Mouse (Mus musculus): ENCODE data around the gene Jak3. TPM values are rescaled to one million over a fixed set of nuclear protein-coding genes. Genes with fewer than 3 reads are reported as not detected.
A peak's percentile ranks its signal among the peaks of the same experiment; 100 is the strongest.

Jak3 gene
- total RNA-seq, 2 experiments from 2014 or later: 3.9 to 5.8 TPM

DNA sequence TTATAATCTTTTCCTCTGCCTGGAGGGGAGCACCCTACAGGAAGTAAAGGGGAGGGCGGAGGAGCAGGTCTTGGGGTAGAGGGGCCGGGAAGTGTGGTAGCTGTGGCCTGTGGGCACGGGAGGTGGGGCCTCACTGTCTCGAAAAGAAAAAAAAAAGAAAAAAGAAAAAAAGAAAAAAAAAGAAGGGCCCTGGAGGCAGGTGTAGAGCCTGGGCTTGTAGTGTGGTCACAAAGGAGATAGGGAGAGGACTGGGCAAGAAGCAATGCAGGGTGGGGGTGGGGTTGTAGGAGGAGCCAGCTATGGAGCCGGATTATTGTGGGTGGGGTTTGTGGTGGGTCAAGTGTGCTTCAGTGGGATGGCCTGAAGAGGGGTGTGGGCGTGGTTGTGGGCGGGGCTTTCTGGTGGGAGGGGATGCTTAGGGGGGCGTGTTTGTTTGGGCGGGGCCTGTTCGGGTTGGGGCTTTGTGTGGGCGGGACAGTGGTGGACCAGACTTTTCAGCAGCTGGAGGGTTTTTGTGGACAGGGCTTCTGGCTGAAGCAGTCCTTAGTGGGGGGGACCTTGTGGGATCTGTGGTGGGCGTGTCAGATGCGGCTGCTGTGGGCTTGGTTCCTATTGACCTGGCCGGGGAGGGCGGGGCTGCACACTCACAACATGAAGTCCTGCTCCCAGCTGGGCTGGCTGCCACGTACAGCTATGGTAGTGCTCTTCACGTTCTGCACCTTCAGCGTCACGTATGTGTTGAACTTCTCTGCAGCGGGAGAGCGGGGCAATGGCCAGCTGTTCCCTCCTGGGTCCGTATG lies 10.6 kb upstream of the Jak3 start:
- DNase-seq: no peak

GRCm38 (mm10) chr8:71666855-71667254 lies 9.2 kb upstream of the Jak3 start:
- no peak for DNase-seq

GRCm38 (mm10) chr8:71667256-71667655 lies 8.8 kb upstream of the Jak3 start:
- DNase-seq: no peak

DNA sequence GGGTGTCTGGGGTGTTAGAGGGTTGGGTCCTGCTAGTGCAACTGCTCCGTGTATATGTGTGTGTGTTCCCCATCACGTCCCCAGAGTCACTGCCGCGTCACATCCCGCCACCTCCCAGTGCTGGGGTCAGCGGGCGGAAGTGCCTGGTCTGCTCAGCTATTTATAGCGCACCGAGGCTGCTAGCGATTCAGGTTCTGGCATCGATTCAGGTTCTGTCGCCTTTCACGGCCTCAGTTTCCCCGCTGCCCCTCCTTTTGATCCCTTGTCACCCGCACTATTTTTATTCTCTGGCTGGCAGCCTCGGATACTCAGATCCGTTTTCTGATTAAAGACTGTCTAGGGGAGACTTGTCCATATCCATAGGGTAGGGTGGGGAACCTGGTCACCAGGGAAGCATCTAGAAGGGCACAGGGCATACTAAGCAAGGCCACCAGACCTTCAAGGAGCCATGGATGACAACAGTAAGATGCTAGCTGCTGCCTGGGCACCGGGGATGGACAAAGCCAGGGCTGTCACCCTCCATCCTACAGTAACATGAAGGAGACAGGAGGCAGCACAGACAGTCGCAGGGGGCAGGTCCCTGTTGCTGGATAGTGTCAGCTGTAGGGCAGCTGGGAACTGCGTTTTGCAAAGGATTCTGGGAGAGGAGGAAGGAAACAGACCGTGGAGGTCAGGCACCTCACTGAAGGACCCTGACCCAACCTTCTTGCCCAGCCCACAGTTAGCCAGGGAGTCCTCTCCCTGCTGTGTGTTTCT lies 7.7 kb upstream of the Jak3 start:
- no peak for DNase-seq

DNA sequence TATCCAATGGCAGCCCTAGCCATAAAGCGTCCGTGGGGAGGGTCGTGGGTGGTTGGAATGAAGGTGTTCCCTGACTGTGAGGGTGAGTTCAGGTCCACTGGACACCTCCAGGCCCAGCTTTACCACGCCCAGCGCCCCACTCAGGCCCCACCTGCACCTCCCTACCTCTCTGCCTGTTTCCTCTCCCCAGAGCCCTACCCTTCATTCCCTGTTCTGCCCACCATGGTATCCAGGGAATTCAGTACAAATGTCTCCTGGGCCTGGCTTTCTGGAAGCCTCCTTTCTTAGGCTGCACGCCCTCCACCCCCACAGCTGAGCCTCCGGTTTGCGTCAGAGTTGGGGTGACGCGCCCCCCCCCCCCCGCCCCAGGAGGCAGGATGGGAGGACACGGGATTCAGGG lies 5.9 kb upstream of the Jak3 start:
- no peak for DNase-seq

- no peak for DNase-seq
Measured at GRCm38 (mm10) chr8:71670621-71671548, 5.2 kb upstream of the Jak3 start.

- DNase-seq: peak; percentile 96
Measured at GRCm38 (mm10) chr8:71671549-71671965, 4.5 kb upstream of the Jak3 start, which contains the start of gene Unc13a. Gene Unc13a, minus strand, starts transcription at chr8:71671757.

- DNase-seq: no peak
Measured at GRCm38 (mm10) chr8:71672168-71672735, 3.8 kb upstream of the Jak3 start.

DNA sequence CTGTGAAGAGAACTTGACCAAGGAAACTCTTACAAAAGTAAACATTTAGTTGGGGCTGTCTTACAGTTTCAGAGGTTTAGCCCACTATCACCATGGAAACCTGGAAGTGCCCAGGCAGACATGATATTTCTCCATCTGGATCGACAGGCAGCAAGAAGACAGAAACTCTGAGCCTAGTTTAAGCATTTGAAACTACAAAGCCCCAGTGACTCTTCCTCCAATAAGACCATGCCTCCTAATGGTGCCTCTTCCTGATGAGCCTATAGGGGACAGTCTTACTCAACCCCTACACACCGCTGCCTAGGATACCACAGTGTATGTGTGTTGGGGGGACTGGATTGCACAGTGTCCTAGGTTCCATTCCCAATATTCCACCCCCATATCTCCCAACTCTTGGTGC lies 2.0 kb upstream of the Jak3 start:
- no peak for DNase-seq

DNA sequence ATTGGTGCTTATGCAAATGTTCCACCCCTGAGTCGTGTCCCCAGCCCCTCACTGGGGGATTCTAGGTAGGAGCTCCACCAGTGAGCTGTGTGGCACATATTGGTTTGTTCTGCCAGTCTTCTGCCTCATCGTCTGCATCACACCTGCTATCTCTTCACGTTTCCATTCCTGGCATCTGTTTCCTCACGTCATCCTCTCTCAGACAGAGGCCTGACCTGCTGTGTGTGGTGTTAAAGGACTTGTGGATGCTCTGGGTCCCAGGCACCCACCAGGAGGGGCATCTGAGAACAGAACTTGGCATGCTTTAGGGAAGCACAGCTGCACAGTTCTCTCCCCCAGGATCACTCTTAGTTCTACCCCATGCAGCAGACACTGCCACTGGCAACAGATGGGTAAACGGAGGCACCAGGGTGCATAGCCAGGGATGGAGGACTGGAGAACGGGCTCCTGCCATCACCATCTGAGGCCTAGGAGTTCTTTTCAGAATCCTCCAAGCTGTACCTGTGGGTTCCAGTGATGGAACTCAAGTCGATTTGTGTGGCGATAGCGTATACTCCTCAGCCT lies 558 bp upstream of the Jak3 start:
- DNase-seq: no peak

DNA sequence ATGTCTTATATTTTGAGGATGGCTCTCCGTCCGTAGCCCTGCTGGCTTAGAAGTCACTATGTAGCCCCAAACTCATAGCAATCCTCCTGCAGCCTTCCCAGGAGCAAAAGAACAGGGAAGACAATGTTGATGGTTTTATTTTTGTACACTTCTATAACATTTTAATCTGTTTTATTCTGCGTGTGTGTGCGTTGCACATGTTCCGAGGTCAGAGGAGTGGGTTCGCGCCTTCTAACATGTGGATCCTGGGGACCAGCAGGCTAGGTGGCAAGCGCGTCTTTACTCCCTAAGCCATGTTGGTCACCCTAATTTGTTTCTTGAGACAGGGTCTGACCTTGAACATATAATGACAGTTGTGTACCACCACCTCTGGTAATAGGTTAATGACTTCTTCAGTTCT lies 707 bp downstream of the Jak3 start:
- no peak for DNase-seq

GRCm38 (mm10) chr8:71677555-71677954 lies 1.5 kb downstream of the Jak3 start:
- DNase-seq: no peak

DNA sequence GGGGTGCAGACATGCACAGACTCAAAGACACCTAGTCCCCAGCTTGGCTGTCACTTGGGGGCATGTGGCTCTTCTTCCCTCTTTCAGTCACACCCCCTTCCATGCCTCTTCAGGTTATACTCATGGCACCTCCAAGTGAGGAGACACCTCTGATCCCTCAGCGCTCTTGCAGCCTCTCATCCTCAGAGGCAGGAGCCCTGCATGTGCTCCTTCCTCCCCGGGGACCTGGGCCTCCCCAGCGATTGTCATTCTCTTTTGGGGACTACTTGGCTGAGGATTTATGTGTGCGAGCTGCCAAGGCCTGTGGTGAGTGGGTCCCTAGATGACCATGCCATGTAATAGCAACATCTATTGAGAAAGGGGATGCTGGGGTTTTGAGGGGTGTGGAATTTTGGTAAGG lies 2.1 kb downstream of the Jak3 start:
- DNase-seq: no peak

DNA sequence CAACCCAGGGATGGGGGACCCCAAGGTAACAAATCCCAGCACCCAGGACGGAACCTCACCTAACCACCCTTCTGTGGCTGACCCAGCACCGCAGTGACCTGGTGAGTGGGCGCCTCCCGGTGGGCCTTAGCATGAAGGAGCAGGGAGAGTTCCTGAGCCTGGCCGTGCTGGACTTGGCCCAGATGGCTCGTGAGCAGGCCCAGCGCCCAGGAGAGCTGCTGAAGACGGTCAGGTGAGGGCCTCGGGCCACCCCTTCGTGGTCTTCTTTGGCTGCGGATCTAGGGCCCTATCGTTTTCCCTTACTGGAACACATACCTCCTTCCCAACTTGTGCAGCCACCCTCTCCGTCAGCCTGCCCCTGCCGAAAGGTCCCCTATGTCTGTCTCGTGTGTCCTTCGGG lies 3.0 kb downstream of the Jak3 start:
- DNase-seq: no peak

DNA sequence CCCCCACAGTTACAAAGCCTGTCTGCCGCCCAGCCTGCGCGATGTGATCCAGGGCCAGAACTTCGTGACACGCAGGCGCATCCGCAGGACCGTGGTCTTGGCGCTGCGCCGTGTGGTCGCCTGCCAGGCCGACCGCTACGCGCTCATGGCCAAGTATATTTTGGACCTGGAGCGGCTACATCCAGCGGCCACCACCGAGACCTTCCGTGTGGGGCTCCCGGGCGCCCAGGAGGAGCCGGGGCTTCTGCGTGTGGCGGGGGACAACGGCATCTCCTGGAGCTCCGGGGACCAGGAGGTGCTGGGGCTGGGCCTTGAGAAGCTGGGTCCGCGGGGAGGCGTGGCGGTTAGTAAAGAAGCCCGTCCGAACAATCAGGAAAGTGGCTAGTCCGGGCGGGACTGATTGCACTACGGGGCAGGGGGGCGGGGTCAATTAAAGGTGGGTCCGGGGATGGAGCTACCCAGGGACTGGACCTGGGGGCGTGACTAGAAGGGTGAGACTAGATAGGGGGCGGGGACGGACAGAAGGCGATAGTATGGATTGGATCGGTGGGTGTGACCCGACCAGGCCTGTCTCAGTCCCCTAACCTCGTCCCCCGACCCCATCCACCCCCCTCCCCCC lies 3.6 kb downstream of the Jak3 start:
- DNase-seq: no peak

DNA sequence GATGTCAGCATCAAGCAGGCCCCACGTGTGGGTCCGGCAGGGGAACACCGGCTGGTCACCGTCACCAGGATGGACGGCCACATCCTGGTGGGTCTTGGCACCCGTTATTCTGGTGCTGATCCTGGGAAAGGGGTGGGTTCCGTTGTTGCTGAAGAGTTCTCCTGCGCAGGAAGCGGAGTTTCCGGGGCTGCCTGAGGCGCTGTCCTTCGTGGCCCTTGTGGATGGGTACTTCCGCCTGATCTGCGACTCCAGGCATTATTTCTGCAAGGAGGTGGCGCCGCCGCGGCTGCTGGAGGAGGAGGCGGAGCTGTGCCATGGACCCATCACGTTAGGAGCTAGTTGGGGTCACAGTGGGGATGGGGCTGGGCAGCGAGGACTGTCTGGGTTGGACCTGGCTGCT lies 4.4 kb downstream of the Jak3 start:
- no peak for DNase-seq

DNA sequence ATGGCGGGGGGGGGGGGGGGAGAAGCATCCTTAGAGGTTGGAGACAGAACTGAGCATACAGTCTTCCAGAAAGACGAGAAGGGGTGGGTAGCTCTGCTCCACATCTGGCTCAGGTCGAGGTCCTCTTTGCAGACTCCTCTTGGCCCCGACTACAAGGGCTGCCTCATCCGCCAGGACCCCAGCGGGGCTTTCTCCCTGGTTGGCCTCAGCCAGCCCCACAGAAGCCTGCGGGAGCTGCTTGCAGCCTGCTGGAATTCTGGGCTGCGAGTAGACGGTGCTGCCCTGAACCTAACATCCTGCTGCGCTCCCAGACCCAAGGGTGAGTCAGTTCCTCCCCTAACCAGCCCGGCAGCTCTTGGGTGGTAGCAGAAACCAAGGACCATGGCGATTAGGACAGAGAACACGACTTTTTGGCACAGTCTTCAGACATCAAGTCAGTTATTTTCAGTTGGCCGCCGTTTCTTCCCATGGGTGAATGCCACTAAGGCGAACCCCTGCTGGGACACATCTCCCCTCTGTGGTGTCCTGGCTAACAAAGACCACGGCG lies 5.3 kb downstream of the Jak3 start:
- DNase-seq: no peak

GRCm38 (mm10) chr8:71682832-71683231 lies 6.7 kb downstream of the Jak3 start:
- no peak for DNase-seq

DNA sequence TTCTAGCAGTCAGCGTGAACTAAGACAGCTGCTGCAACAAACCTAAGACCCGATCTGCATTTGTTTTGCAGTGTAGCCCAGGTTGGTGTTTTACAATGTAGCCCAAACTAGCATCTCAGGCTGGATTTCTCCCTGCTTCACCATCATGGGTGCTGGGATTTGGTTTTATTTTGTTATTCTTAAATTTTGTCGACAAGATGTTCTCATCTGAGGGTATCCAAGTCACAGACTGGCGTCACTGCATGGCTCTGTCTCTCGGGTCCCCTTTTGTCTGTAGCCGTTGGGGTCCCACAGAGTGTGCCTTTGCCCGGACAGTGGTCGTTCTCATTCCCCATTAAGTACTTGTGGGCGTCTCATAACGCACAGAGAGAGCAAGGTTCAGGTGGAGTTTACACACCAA lies 8.6 kb downstream of the Jak3 start:
- DNase-seq: no peak

GRCm38 (mm10) chr8:71685573-71685972 lies 9.5 kb downstream of the Jak3 start:
- DNase-seq: no peak

GRCm38 (mm10) chr8:71686143-71686734 lies 10.1 kb downstream of the Jak3 start:
- no peak for DNase-seq

All from gastrocnemius, postnatal 10 days (tissue).